In genomic region chr2:29665421-29665820, GRCm38 (mm10) we compare ENCODE assay signal across 14 mouse cellular contexts. TPM values are rescaled to one million over a fixed set of nuclear protein-coding genes. Genes with fewer than 3 reads are reported as not detected.
DNase-seq lines count a peak whose midpoint lies in the region; ATAC-seq and TF ChIP-seq lines count a peak whose summit lies in the region.
"Had no signal": no experiment of that assay in that cellular context is flagged by ENCODE, and none has a peak within 500 bp of the region (broad histone marks: within the 10 kb centered on the region; RNA-seq: fewer than 3 reads in every experiment).

No protein-coding gene starts in this region.

- DNase-seq in left cerebral cortex, adult 2 months (ENCODE audit: extremely low spot score in 1 of 2, low spot score in 2 of 2) = no peak
- DNase-seq in left cerebral cortex, adult 11 months (ENCODE audit: low spot score) = no peak
- DNase-seq in A20 (ENCODE audit: low read depth, low spot score) = peak; percentile 59
- peak; percentile 72 for DNase-seq in naive thymus-derived CD4-positive, alpha-beta T cell, adult 2 months (ENCODE audit: low read depth)
- DNase-seq in layer of hippocampus, adult 18-20 months (ENCODE audit: low spot score in 2 of 2) = no peak
- DNase-seq in ovary, postnatal 36 days (ENCODE audit: low spot score) = no peak
- DNase-seq: adrenal gland, postnatal 25 days; cerebellum, adult 2 months; liver, embryonic 13.5 days; retina, postnatal 1 day had no signal

- no peaks in the 10 kb centered on the region for H3K27me3 ChIP-seq in E14TG2a.4 (ENCODE audit: insufficient read depth, low read length)
- H3K27me3 ChIP-seq: heart, embryonic 12.5 days; hindbrain, embryonic 12.5 days; liver, embryonic 13.5 days had no signal

- intact Hi-C loops in left cerebral cortex, adult 2 months (cut with DNase I) = no loop called here

- ATAC-seq in megakaryocyte-erythroid progenitor cell, adult 5-6 weeks (replicated peaks; ENCODE audit: low FRiP score, low TSS enrichment, poor library complexity, severe bottlenecking) = no peak

- H3K9me3 ChIP-seq in E14TG2a.4 (ENCODE audit: low read length) = no peaks in the 10 kb centered on the region
- H3K9me3 ChIP-seq: heart, embryonic 12.5 days; hindbrain, embryonic 12.5 days; liver, embryonic 13.5 days had no signal

- no peak overlapping the region for H3K4me3 ChIP-seq in left cerebral cortex, adult 2 months
- no peak overlapping the region for H3K4me3 ChIP-seq in E14TG2a.4 (replicated peaks; ENCODE audit: low read length)
- H3K4me3 ChIP-seq: heart, embryonic 12.5 days; hindbrain, embryonic 12.5 days; liver, embryonic 13.5 days had no signal

- H3K36me3 ChIP-seq in E14TG2a.4 (ENCODE audit: insufficient read depth, low read length) = peaks cover 50% of the 10 kb centered on the region
- H3K36me3 ChIP-seq: heart, embryonic 12.5 days; hindbrain, embryonic 12.5 days; liver, embryonic 13.5 days had no signal

- H3K27ac ChIP-seq in left cerebral cortex, adult 2 months = no peak overlapping the region
- H3K27ac ChIP-seq: liver, embryonic 13.5 days had no signal

- peak; percentile 22 for TF ChIP-seq CTCF in left cerebral cortex, adult 2 months (IDR thresholded peaks at IDR 0.05)
- TF ChIP-seq CTCF in E14TG2a.4 (conservative IDR thresholded peaks at IDR 0.05; ENCODE audit: low read length) = peak; percentile 59

- H3K4me1 ChIP-seq in E14TG2a.4 (replicated peaks; ENCODE audit: low read depth, low read length) = peaks cover 82% of the 10 kb centered on the region

RNA-seq across cellular contexts. Expression of gene Rapgef1, which starts 45.9 kb away (rescaled TPM):
- 100 to 1,000 TPM; 102 to 108 TPM for total RNA-seq in left cerebral cortex, adult 2 months (2021)
- total RNA-seq in megakaryocyte-erythroid progenitor cell, adult 5-6 weeks (2014; fragmentation: Nextera tagmentation) = 52.4 and 58.0 TPM in 2 replicates
- total RNA-seq in megakaryocyte-erythroid progenitor cell, adult 5-6 weeks (2017) = 30.6 and 41.4 TPM in 2 replicates
- 10 to 100 TPM; 83.8 to 88.5 TPM for total RNA-seq in layer of hippocampus, adult 18-20 months (2021)

Comparison
In these comparisons a context has a peak if more than half of its experiments do, and no peak if none do; other contexts are left out.
1. DNase-seq: peak in A20 (single experiment) and naive thymus-derived CD4-positive, alpha-beta T cell, adult 2 months (single experiment); none in left cerebral cortex, adult 2 months (0 of 2), left cerebral cortex, adult 11 months (single experiment), layer of hippocampus, adult 18-20 months (0 of 2) and ovary, postnatal 36 days (single experiment).